Mouse (Mus musculus): ENCODE measurements at regions not wholly inside any gene's neighbourhood (a gene's known extent, or its start where the extent isn't known, plus 50 kb on each side); places are given as distances from the start of the nearest gene placed in this dataset.

GRCm38 (mm10) chr1:184297001-184297740 lies 263.1 kb upstream of the 1700056E22Rik start:
- Histone ChIP-seq H3K27me3 (no peaks in the 10 kb centered on the region), H3K4me2 (no peak overlapping the region), H3K9me3 (replicated peaks) (no peaks in the 10 kb centered on the region), H3K4me3 (no peak overlapping the region), H3K27ac (no peak overlapping the region), H3K4me1 (no peaks in the 10 kb centered on the region), H3K9ac (no peak overlapping the region), H3K36me3 (ENCODE audit: poor library complexity, severe bottlenecking) (no peaks in the 10 kb centered on the region)
- ATAC-seq, result no peak
- WGBS, result 81% methylated on average over 4 of the region's 4 CpGs

- H3K27me3 ChIP-seq, result no peaks in the 10 kb centered on the region
- no peak overlapping the region for H3K27ac ChIP-seq
- no peaks in the 10 kb centered on the region for H3K9me3 ChIP-seq (replicated peaks)
- 86% methylated on average over 7 of the region's 7 CpGs for WGBS
- no peak overlapping the region for H3K9ac ChIP-seq
- no peak for ATAC-seq
- no peaks in the 10 kb centered on the region for H3K4me1 ChIP-seq
- no peak overlapping the region for H3K4me2 ChIP-seq
- H3K36me3 ChIP-seq (ENCODE audit: poor library complexity, severe bottlenecking), result no peaks in the 10 kb centered on the region
- no peak overlapping the region for H3K4me3 ChIP-seq
Measured at GRCm38 (mm10) chr1:184291129-184291528, 257.0 kb upstream of the 1700056E22Rik start.

- Histone ChIP-seq H3K36me3 (ENCODE audit: poor library complexity, severe bottlenecking) (no peaks in the 10 kb centered on the region), H3K27ac (no peak overlapping the region), H3K9me3 (replicated peaks) (no peaks in the 10 kb centered on the region), H3K4me3 (no peak overlapping the region), H3K4me1 (no peaks in the 10 kb centered on the region), H3K27me3 (no peaks in the 10 kb centered on the region), H3K4me2 (no peak overlapping the region), H3K9ac (no peak overlapping the region)
- WGBS, result 47% methylated on average over 7 of the region's 7 CpGs
- ATAC-seq, result peak; percentile 36; the same call in 1 of the 2 replicates
Measured at GRCm38 (mm10) chr1:184289733-184290416, 255.8 kb upstream of the 1700056E22Rik start.

- H3K36me3 ChIP-seq (ENCODE audit: poor library complexity, severe bottlenecking), result no peaks in the 10 kb centered on the region
- no peak overlapping the region for H3K9ac ChIP-seq
- no peaks in the 10 kb centered on the region for H3K27me3 ChIP-seq
- no peaks in the 10 kb centered on the region for H3K4me1 ChIP-seq
- no peak overlapping the region for H3K4me2 ChIP-seq
- H3K27ac ChIP-seq, result no peak overlapping the region
- H3K4me3 ChIP-seq, result no peak overlapping the region
- ATAC-seq, result no peak
- 79% methylated on average over 5 of the region's 5 CpGs for WGBS
- no peaks in the 10 kb centered on the region for H3K9me3 ChIP-seq (replicated peaks)
Measured at GRCm38 (mm10) chr1:184281768-184282167, 247.7 kb upstream of the 1700056E22Rik start.

GRCm38 (mm10) chr1:184279263-184279662 lies 245.2 kb upstream of the 1700056E22Rik start:
- Histone ChIP-seq H3K27ac (no peak overlapping the region), H3K4me2 (no peak overlapping the region), H3K9me3 (replicated peaks) (no peaks in the 10 kb centered on the region), H3K36me3 (ENCODE audit: poor library complexity, severe bottlenecking) (no peaks in the 10 kb centered on the region), H3K27me3 (no peaks in the 10 kb centered on the region), H3K9ac (no peak overlapping the region), H3K4me3 (no peak overlapping the region), H3K4me1 (no peaks in the 10 kb centered on the region)
- 84% methylated on average over 10 of the region's 10 CpGs for WGBS
- ATAC-seq, result no peak

- Histone ChIP-seq H3K36me3 (ENCODE audit: poor library complexity, severe bottlenecking) (no peaks in the 10 kb centered on the region), H3K9ac (no peak overlapping the region), H3K4me1 (no peaks in the 10 kb centered on the region), H3K4me2 (no peak overlapping the region), H3K9me3 (replicated peaks) (no peaks in the 10 kb centered on the region), H3K27ac (no peak overlapping the region), H3K27me3 (no peaks in the 10 kb centered on the region), H3K4me3 (no peak overlapping the region)
- 90% methylated on average over 2 of the region's 2 CpGs for WGBS
- ATAC-seq, result no peak
Measured at GRCm38 (mm10) chr1:184277001-184277400, 242.9 kb upstream of the 1700056E22Rik start.

GRCm38 (mm10) chr1:184275877-184276276 lies 241.8 kb upstream of the 1700056E22Rik start:
- H3K36me3 ChIP-seq (ENCODE audit: poor library complexity, severe bottlenecking), result no peaks in the 10 kb centered on the region
- ATAC-seq, result no peak

GRCm38 (mm10) chr1:184275396-184275795 lies 241.3 kb upstream of the 1700056E22Rik start:
- no peak for ATAC-seq
- Histone ChIP-seq H3K4me3 (no peak overlapping the region), H3K27me3 (no peaks in the 10 kb centered on the region), H3K9me3 (replicated peaks) (no peaks in the 10 kb centered on the region), H3K4me2 (no peak overlapping the region), H3K9ac (no peak overlapping the region), H3K4me1 (no peaks in the 10 kb centered on the region), H3K27ac (no peak overlapping the region), H3K36me3 (ENCODE audit: poor library complexity, severe bottlenecking) (no peaks in the 10 kb centered on the region)
- 97% methylated on average over 3 of the region's 3 CpGs for WGBS

More at GRCm38 (mm10) chr1:184275877-184276276, 241.8 kb upstream of the 1700056E22Rik start:
- Histone ChIP-seq H3K27me3 (no peaks in the 10 kb centered on the region), H3K4me1 (no peaks in the 10 kb centered on the region), H3K9me3 (replicated peaks) (no peaks in the 10 kb centered on the region), H3K27ac (no peak overlapping the region), H3K9ac (no peak overlapping the region), H3K4me3 (no peak overlapping the region), H3K4me2 (no peak overlapping the region)
- 87% methylated on average over 9 of the region's 9 CpGs for WGBS

- no peaks in the 10 kb centered on the region for H3K4me1 ChIP-seq
- H3K4me2 ChIP-seq, result no peak overlapping the region
- no peak overlapping the region for H3K27ac ChIP-seq
- WGBS, result 85% methylated on average over 6 of the region's 6 CpGs
- H3K36me3 ChIP-seq (ENCODE audit: poor library complexity, severe bottlenecking), result no peaks in the 10 kb centered on the region
- H3K9me3 ChIP-seq (replicated peaks), result no peaks in the 10 kb centered on the region
- H3K9ac ChIP-seq, result no peak overlapping the region
- no peaks in the 10 kb centered on the region for H3K27me3 ChIP-seq
- ATAC-seq, result no peak
- H3K4me3 ChIP-seq, result no peak overlapping the region
Measured at GRCm38 (mm10) chr1:184274704-184275103, 240.6 kb upstream of the 1700056E22Rik start.

GRCm38 (mm10) chr1:184273722-184274121 lies 239.6 kb upstream of the 1700056E22Rik start:
- Histone ChIP-seq H3K27me3 (no peaks in the 10 kb centered on the region), H3K4me2 (no peak overlapping the region), H3K9ac (no peak overlapping the region), H3K27ac (no peak overlapping the region), H3K36me3 (ENCODE audit: poor library complexity, severe bottlenecking) (no peaks in the 10 kb centered on the region), H3K9me3 (replicated peaks) (no peaks in the 10 kb centered on the region), H3K4me3 (no peak overlapping the region), H3K4me1 (no peaks in the 10 kb centered on the region)
- 64% methylated on average over 1 of the region's 1 CpGs for WGBS
- ATAC-seq, result no peak

GRCm38 (mm10) chr1:184271254-184271653 lies 237.2 kb upstream of the 1700056E22Rik start:
- no peak overlapping the region for H3K4me3 ChIP-seq
- H3K4me1 ChIP-seq, result no peaks in the 10 kb centered on the region
- no peaks in the 10 kb centered on the region for H3K27me3 ChIP-seq
- H3K27ac ChIP-seq, result no peak overlapping the region
- H3K4me2 ChIP-seq, result no peak overlapping the region
- no peak for ATAC-seq
- H3K9me3 ChIP-seq (replicated peaks), result no peaks in the 10 kb centered on the region
- 92% methylated on average over 8 of the region's 8 CpGs for WGBS
- no peak overlapping the region for H3K9ac ChIP-seq
- no peaks in the 10 kb centered on the region for H3K36me3 ChIP-seq (ENCODE audit: poor library complexity, severe bottlenecking)

- peak; percentile 50; the same call in 1 of the 2 replicates for ATAC-seq
Measured at GRCm38 (mm10) chr1:184266051-184266450, 231.9 kb upstream of the 1700056E22Rik start.

More at GRCm38 (mm10) chr1:184266051-184266450, 231.9 kb upstream of the 1700056E22Rik start:
- Histone ChIP-seq H3K4me3 (no peak overlapping the region), H3K9me3 (replicated peaks) (no peaks in the 10 kb centered on the region), H3K9ac (no peak overlapping the region), H3K36me3 (ENCODE audit: poor library complexity, severe bottlenecking) (no peaks in the 10 kb centered on the region), H3K27ac (no peak overlapping the region), H3K4me1 (no peaks in the 10 kb centered on the region), H3K27me3 (no peaks in the 10 kb centered on the region), H3K4me2 (no peak overlapping the region)
- WGBS, result 15% methylated on average over 8 of the region's 8 CpGs

Measured in forebrain, embryonic 13.5 days (tissue).